Mouse (Mus musculus): ENCODE data around the gene Nbea.

- TF ChIP-seq CTCF (IDR thresholded peaks at IDR 0.05; ENCODE audit: low read depth, low read length) (no peak), GATA1 (IDR thresholded peaks at IDR 0.05; ENCODE audit: borderline replicate concordance, low read length) (no peak), POLR2AphosphoS5 (IDR thresholded peaks at IDR 0.05; ENCODE audit: insufficient replicate concordance, low read depth, low read length) (no peak), TAL1 (conservative IDR thresholded peaks at IDR 0.05; ENCODE audit: low read depth, low read length) (no peak), GATA2 (IDR thresholded peaks at IDR 0.05; ENCODE audit: borderline replicate concordance, low read depth, low read length) (no peak)
These were observed 534.0 kb downstream of the Nbea start for GRCm38 (mm10) chr3:55649541-55649940.
